10 mouse cellular contexts compared by ENCODE assay signal in genomic region chr9:85986142-85986541, GRCm38 (mm10).
"Had no signal": no experiment of that assay in that cellular context is flagged by ENCODE, and none has a peak within 500 bp of the region (broad histone marks: within the 10 kb centered on the region; RNA-seq: fewer than 3 reads in every experiment).

No protein-coding gene starts in this region.

- H3K36me3 ChIP-seq: limb, embryonic 13.5 days; midbrain, embryonic 12.5 days had no signal

- H3K9ac ChIP-seq: limb, embryonic 13.5 days; liver, embryonic 14.5 days; midbrain, embryonic 12.5 days had no signal

- ATAC-seq: intestine, postnatal 0 days; midbrain, embryonic 16.5 days had no signal

- H3K4me1 ChIP-seq: limb, embryonic 13.5 days; midbrain, embryonic 12.5 days had no signal

- H3K4me2 ChIP-seq: limb, embryonic 13.5 days; midbrain, embryonic 12.5 days had no signal

- H3K4me3 ChIP-seq: limb, embryonic 13.5 days; midbrain, embryonic 12.5 days had no signal

- DNase-seq: kidney, adult 8-10 months; kidney, postnatal 25 days; left cerebral cortex, postnatal 4 days; lung, adult 18-20 months; thymus, postnatal 36 days had no signal

- H3K27ac ChIP-seq: limb, embryonic 13.5 days; liver, embryonic 14.5 days; midbrain, embryonic 12.5 days had no signal

- H3K9me3 ChIP-seq: limb, embryonic 13.5 days; midbrain, embryonic 12.5 days had no signal

- H3K27me3 ChIP-seq: limb, embryonic 13.5 days; midbrain, embryonic 12.5 days had no signal
